Mouse (Mus musculus): ENCODE results near the gene Plxnc1.

DNA sequence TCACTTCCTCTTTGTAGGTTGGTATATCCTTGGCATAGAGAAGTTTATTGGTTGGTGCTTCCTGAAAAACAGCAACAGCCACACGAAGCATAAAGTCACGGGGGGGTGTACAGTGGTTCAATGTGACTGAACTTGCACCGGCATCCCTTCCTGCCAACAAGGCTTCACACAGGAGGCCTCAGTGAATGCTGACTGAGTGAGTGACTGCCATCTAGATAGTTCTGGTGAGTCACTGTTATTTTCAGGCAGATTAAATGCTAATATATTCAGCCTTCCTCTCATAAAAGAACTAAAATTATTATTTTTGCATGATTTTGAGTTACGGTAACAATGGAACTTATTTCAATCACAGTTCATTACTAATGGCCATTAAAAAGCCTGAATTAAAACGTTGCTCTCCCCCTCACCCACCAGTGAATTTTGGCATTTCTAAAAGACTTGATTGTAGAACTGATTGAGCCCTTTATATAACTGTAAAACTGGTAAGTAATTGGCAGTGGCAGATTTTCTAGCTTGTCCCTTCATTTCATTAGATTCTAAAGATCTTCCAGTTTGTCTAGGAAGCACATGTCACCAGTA lies 149.9 kb downstream of the Plxnc1 start:
- no peak for TF ChIP-seq CTCF (IDR thresholded peaks at IDR 0.05; ENCODE audit: low read depth)
- TF ChIP-seq EP300 (IDR thresholded peaks at IDR 0.05; ENCODE audit: low read depth): no peak

Measured in liver, embryonic 14.5 days (tissue).